Mouse (Mus musculus): Measurements from ENCODE around the gene Gm9639. TPM values are rescaled to one million over a fixed set of nuclear protein-coding genes. Genes with fewer than 3 reads are reported as not detected.
"Not testable (repeated sequence)": the region's sequence is repeated elsewhere in the genome, so short reads cannot be mapped to it uniquely, and the experiment has no call there.

Gene Gm9639
- polyA plus RNA-seq, 1 experiment, result not detected

DNA sequence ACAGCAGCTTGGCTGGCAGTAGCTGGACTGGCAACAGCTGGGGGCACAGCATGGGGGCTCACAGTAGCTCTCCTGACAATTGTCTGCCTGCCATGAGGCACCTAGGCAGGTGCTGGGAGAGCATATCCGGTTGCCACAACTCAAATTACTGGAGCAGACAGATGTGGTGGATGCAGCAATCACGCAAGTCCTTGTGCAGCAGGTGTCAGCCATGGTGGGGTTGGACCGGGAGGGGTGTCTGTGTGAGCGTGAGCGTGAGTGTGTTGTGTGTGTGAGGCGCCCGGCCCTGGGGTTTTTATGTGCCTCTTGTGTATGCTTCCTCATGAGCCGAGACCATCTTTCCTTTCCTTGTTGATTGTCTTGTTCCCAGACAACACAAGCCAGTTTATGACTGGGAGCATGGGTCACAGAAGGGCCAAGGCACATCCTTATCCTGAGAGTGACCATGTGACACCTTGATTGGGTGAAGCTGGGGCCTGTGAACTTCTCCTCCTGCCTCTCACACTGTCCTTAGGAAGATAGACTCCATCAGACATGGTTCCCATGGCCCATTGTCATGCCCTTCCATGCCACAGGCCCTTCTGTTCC lies 4.1 kb upstream of the Gm9639 start, which contains the start of gene Gm19668:
Gm19668 (minus strand) TSS at position 213 of the 588 bp plus-strand sequence.
- no peaks in the 10 kb centered on the region for H3K4me1 ChIP-seq (ENCODE audit: control insufficient read depth, insufficient read depth, low read length)
- no peak for DNase-seq
- WGBS, result 64% methylated on average over 8 of the region's 8 CpGs
- H3K4me3 ChIP-seq (replicated peaks; ENCODE audit: extremely low read depth, low read depth, low read length), result no peak within 1 kb of the TSS
- no peak for TF ChIP-seq POLR2A (IDR thresholded peaks at IDR 0.05; ENCODE audit: borderline replicate concordance, extremely low read depth, low read depth, low read length)
- TF ChIP-seq CTCF (IDR thresholded peaks at IDR 0.05; ENCODE audit: insufficient read depth, low read length), result no peak

DNA sequence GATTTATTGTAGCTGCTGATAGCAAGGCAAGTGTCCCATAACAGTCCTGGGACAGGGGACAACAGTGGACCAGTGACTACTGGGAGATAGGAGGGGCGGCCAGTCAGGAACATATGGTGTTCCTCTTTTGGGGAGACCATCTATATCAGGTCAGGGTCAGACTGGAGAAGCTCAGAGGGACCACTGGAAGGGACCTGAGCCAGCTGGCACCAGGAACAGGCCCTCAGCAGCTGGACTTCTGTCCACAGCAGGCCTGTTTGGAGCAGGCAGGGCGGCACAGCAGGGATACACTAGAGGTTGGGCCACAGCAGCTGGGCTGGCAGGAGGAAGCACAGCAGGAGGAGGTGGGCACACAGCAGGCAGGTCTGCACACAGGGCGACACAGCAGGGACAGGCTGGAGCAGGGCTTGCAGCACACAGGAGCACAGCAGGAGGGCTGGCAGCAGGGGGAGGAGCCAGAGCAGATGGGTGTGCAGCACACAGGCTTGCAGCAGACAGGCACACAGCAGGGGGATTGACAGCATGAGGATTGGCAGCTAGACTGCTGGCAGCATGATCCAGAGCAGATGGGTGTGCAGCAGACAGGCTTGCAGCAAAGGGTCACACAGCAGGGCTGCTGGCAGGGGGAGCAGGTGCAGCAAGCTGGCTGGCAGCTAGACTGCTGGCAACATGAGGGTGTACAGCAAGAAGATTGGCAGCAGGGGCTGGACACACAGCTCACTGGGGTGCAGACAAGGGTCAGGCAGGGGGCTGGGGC lies 3.5 kb upstream of the Gm9639 start:
- whole genome bisulfite sequencing, result 51% methylated on average over 3 of the region's 3 CpGs
- H3K4me1 ChIP-seq (ENCODE audit: control insufficient read depth, insufficient read depth, low read length); DNase-seq; H3K4me3 ChIP-seq (replicated peaks; ENCODE audit: extremely low read depth, low read depth, low read length): not testable (repeated sequence)

DNA sequence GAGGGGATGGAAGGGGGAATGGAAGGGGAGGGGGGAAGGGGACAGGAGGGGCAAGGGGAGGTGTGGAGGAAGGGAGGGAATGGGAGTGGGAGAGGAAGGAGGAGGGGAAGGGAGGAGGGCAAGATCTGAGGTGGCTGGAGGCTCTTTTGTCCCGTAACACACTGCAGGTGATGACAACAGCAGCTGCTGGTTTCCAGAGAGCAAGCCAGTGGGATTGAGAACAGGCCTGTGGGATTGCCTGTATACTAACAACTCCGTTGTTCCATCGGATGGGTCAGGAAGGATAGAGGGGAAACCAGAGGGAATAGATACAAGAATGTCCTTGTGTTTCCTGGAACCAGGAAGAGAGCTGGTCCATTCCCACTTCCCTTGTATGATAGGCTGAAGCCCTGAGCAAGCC lies 2.8 kb upstream of the Gm9639 start:
- TF ChIP-seq CTCF (IDR thresholded peaks at IDR 0.05; ENCODE audit: insufficient read depth, low read length) (no peak), POLR2A (IDR thresholded peaks at IDR 0.05; ENCODE audit: borderline replicate concordance, extremely low read depth, low read depth, low read length) (no peak)
- WGBS, result 27% methylated on average over 3 of the region's 3 CpGs
- H3K4me3 ChIP-seq (replicated peaks; ENCODE audit: extremely low read depth, low read depth, low read length), result no peak overlapping the region
- DNase-seq, result no peak
- no peaks in the 10 kb centered on the region for H3K4me1 ChIP-seq (ENCODE audit: control insufficient read depth, insufficient read depth, low read length)

DNA sequence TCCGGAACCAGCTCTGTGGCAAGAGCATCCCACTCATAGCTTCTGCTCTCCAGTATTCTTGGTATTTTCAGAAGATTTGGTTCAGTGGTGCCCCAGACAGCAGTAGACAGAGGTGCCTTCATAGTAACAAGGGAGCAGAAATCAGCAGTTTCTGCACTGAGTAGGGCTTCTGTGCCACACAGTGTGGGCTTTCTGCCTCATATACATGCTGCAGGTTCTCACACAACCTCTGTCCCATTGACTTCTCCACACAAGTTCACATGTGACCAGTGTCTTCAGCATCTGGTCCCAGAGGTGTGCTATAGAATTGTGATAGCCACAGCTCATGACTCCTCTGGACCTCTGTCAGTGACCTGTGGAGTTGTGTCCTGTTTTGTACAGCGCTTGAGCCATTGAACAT lies 6.3 kb downstream of the Gm9639 start:
- TF ChIP-seq CTCF (IDR thresholded peaks at IDR 0.05; ENCODE audit: insufficient read depth, low read length) (no peak), POLR2A (IDR thresholded peaks at IDR 0.05; ENCODE audit: borderline replicate concordance, extremely low read depth, low read depth, low read length) (no peak)
- H3K4me1 ChIP-seq (ENCODE audit: control insufficient read depth, insufficient read depth, low read length), result no peaks in the 10 kb centered on the region
- 73% methylated on average over 2 of the region's 2 CpGs for WGBS
- no peak for DNase-seq
- no peak overlapping the region for H3K4me3 ChIP-seq (replicated peaks; ENCODE audit: extremely low read depth, low read depth, low read length)

DNA sequence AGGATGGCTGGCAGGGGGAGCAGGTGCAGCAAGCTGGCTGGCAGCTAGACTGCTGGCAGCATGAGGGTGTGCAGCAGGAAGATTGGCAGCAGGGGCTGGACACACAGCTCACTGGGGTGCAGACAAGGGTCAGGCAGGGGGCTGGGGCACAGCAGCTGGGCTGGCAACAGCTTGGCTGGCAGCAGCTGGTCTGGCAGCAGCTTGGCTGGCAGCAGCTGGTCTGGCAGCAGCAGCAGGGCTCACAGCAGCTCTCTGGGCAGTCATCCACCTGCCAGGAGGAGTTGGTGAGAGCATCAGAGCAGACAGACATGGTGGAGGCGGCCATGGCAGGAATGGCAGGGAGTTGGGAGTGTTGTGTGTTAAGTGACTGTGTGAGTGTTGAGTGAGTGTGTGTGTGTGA lies 7.0 kb downstream of the Gm9639 start, which contains the start of gene Gm7137:
Gm7137 (minus strand) TSS at position 325 of the 400 bp plus-strand sequence.
- not testable (repeated sequence) for H3K4me1 ChIP-seq (ENCODE audit: control insufficient read depth, insufficient read depth, low read length); DNase-seq; H3K4me3 ChIP-seq (replicated peaks; ENCODE audit: extremely low read depth, low read depth, low read length)
- 13% methylated on average over 1 of the region's 1 CpGs for WGBS

DNA sequence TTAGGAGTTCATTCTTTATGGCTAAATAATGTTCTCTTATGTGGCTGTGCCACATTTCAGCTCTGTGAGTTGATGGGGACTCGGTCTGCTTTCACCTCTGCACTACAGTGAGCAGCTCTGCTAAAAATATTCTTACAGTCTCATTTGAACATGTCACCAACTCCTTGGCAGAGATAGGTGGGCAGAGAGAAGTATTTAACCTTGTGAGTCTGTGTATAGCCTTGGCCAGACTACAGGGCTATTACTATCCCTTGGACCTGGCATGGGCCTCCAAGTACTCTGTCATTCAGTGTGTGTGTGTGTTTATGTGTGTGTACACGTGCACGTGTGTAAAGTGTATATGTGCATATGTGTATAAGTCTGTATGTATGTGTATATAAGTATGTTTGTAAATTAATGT lies 11.5 kb downstream of the Gm9639 start:
- not testable (repeated sequence) for H3K4me1 ChIP-seq (ENCODE audit: control insufficient read depth, insufficient read depth, low read length); DNase-seq; H3K4me3 ChIP-seq (replicated peaks; ENCODE audit: extremely low read depth, low read depth, low read length)
- WGBS, result 78% methylated on average over 2 of the region's 3 CpGs

DNA sequence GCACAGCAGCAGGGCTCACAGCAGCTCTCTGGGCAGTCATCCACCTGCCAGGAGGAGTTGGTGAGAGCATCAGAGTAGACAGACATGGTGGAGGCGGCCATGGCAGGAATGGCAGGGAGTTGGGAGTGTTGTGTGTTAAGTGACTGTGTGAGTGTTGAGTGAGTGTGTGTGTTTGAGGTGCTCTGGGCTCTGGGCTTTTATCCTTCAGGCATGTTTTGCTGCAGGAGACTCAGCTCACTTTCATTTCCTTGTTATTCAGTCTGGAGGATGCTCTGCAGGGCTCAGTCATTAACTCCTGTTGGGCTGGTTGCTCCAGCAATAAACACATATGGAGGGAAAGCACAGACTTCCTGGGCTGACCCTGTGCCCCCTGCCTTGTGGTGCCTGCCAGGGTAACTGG lies 12.4 kb downstream of the Gm9639 start, which contains the start of gene Gm3250:
Gm3250 (minus strand) TSS at position 101 of the 400 bp plus-strand sequence.
- not testable (repeated sequence) for H3K4me3 ChIP-seq (replicated peaks; ENCODE audit: extremely low read depth, low read depth, low read length); H3K4me1 ChIP-seq (ENCODE audit: control insufficient read depth, insufficient read depth, low read length); DNase-seq
- WGBS, result 80% methylated on average over 1 of the region's 1 CpGs

DNA sequence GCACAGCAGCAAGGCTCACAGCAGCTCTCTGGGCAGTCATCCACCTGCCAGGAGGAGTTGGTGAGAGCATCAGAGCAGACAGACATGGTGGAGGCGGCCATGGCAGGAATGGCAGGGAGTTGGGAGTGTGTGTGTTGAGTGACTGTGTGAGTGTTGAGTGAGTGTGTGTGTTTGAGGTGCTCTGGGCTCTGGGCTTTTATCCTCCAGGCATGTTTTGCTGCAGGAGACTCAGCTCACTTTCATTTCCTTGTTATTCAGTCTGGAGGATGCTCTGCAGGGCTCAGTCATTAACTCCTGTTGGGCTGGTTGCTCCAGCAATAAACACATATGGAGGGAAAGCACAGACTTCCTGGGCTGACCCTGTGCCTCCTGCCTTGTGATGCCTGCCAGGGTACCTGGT lies 18.0 kb downstream of the Gm9639 start, which contains the start of gene Gm7138:
Gm7138 (minus strand) TSS at position 101 of the 400 bp plus-strand sequence.
- WGBS, result 78% methylated on average over 1 of the region's 1 CpGs
- H3K4me3 ChIP-seq (replicated peaks; ENCODE audit: extremely low read depth, low read depth, low read length); DNase-seq; H3K4me1 ChIP-seq (ENCODE audit: control insufficient read depth, insufficient read depth, low read length): not testable (repeated sequence)

DNA sequence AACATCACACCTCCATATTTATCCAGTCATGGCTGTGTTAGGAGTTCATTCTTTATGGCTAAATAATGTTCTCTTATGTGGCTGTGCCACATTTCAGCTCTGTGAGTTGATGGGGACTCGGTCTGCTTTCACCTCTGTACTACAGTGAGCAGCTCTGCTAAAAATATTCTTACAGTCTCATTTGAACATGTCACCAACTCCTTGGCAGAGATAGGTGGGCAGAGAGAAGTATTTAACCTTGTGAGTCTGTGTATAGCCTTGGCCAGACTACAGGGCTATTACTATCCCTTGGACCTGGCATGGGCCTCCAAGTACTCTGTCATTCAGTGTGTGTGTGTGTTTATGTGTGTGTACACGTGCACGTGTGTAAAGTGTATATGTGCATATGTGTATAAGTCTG lies 22.7 kb downstream of the Gm9639 start:
- DNase-seq; H3K4me3 ChIP-seq (replicated peaks; ENCODE audit: extremely low read depth, low read depth, low read length); H3K4me1 ChIP-seq (ENCODE audit: control insufficient read depth, insufficient read depth, low read length): not testable (repeated sequence)
- 84% methylated on average over 3 of the region's 3 CpGs for WGBS

DNA sequence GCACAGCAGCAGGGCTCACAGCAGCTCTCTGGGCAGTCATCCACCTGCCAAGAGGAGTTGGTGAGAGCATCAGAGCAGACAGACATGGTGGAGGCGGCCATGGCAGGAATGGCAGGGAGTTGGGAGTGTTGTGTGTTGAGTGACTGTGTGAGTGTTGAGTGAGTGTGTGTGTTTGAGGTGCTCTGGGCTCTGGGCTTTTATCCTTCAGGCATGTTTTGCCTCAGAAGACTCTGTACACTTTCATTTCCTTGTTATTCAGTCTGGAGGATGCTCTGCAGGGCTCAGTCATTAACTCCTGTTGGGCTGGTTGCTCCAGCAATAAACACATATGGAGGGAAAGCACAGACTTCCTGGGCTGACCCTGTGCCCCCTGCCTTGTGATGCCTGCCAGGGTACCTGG lies 23.7 kb downstream of the Gm9639 start, which contains the start of gene Gm3238:
Gm3238 (minus strand) TSS at position 101 of the 400 bp plus-strand sequence.
- not testable (repeated sequence) for H3K4me1 ChIP-seq (ENCODE audit: control insufficient read depth, insufficient read depth, low read length); H3K4me3 ChIP-seq (replicated peaks; ENCODE audit: extremely low read depth, low read depth, low read length); DNase-seq
- WGBS, result 43% methylated on average over 1 of the region's 1 CpGs

DNA sequence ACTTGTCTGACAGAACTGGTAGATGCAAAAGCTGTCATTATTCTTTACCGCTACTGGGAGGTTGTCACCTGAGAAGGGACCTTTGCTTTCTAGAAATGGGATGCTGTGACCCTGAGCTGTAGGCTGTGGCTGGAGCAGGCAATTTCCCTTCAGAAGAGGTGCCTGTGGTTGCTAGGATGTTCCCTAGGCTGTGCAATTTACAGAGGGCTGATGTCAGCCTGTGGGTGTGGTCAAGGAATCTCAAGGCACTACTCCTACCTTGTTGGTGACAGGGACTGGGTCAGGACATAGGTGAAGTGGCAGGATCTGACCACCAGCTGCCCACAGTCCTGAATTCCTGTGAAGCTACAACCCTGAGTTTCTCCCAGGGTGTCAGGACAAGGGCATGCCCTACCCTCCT lies 25.1 kb downstream of the Gm9639 start:
- no peaks in the 10 kb centered on the region for H3K4me1 ChIP-seq (ENCODE audit: control insufficient read depth, insufficient read depth, low read length)
- WGBS, result 81% methylated on average over 1 of the region's 1 CpGs
- DNase-seq, result no peak

DNA sequence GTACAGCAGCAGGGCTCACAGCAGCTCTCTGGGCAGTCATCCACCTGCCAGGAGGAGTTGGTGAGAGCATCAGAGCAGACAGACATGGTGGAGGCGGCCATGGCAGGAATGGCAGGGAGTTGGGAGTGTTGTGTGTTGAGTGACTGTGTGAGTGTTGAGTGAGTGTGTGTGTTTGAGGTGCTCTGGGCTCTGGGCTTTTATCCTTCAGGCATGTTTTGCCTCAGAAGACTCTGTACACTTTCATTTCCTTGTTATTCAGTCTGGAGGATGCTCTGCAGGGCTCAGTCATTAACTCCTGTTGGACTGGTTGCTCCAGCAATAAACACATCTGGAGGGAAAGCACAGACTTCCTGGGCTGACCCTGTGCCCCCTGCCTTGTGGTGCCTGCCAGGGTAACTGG lies 35.3 kb downstream of the Gm9639 start, which contains the start of gene Gm3233:
Gm3233 (minus strand) TSS at position 101 of the 400 bp plus-strand sequence.
- H3K4me3 ChIP-seq (replicated peaks; ENCODE audit: extremely low read depth, low read depth, low read length); H3K4me1 ChIP-seq (ENCODE audit: control insufficient read depth, insufficient read depth, low read length); DNase-seq: not testable (repeated sequence)
- WGBS, result no CpG with 5 or more reads among the region's 1 CpGs

More for the DNA sequence above, 25.1 kb downstream of the Gm9639 start:
- TF ChIP-seq CTCF (IDR thresholded peaks at IDR 0.05; ENCODE audit: insufficient read depth, low read length) (no peak), POLR2A (IDR thresholded peaks at IDR 0.05; ENCODE audit: borderline replicate concordance, extremely low read depth, low read depth, low read length) (no peak)
- H3K4me3 ChIP-seq (replicated peaks; ENCODE audit: extremely low read depth, low read depth, low read length), result no peak overlapping the region
